Mouse (Mus musculus) ES-E14 (cell line): Measurements from ENCODE around the gene Dusp13. TPM values are rescaled to one million over a fixed set of nuclear protein-coding genes. Genes with fewer than 3 reads are reported as not detected.

Experiments
- DNase-seq: peaks from one replicate; pipeline ENCODE4 v3.0.0-alpha.2; 2013; ENCODE audit warnings: low read depth, low spot score
- H3K27ac ChIP-seq: 2 replicates; pipeline ENCODE4 v1.5.1; 2012; ENCODE audit warnings: low read depth, mild to moderate bottlenecking, low read length, moderate library complexity, mixed read lengths; ENCODE audit not compliant: poor library complexity, insufficient read depth, severe bottlenecking
- H3K36me3 ChIP-seq: 2 replicates; pipeline ENCODE4 v1.6.1; 2012; ENCODE audit warnings: mild to moderate bottlenecking, low read length, moderate library complexity, mixed read lengths; ENCODE audit not compliant: control insufficient read depth, poor library complexity, insufficient read depth, severe bottlenecking
- H3K4me1 ChIP-seq, 2 experiments: fragments of 150-350 bp in 1 of 2; sonication (generic) in 1 of 2; 2 replicates each; pipeline ENCODE4 v1.6.1; 2012; ENCODE audit warnings: low read length in 2 of 2, mild to moderate bottlenecking in 1 of 2, mixed read lengths in 1 of 2; ENCODE audit not compliant: control insufficient read depth in 2 of 2, insufficient read depth in 2 of 2, poor library complexity in 1 of 2
- H3K4me3 ChIP-seq, 2 experiments: fragments of 150-350 bp in 1 of 2; sonication (generic) in 1 of 2; 2 replicates each; pipeline ENCODE4 v1.5.1; 2012; ENCODE audit warnings: low read length in 2 of 2, low read depth in 1 of 2, mild to moderate bottlenecking in 1 of 2, mixed read lengths in 1 of 2; ENCODE audit not compliant: insufficient read depth in 1 of 2, poor library complexity in 1 of 2, severe bottlenecking in 1 of 2
- H3K9ac ChIP-seq: 2 replicates; pipeline ENCODE4 v1.6.1; 2012; ENCODE audit warnings: low read depth, mild to moderate bottlenecking, low read length, mixed read lengths; ENCODE audit not compliant: poor library complexity, insufficient read depth, severe bottlenecking
- H3K9me3 ChIP-seq: fragments of 150-350 bp; sonication (generic); 2 replicates; pipeline ENCODE4 v1.6.1; 2012; ENCODE audit warnings: low read depth, mild to moderate bottlenecking, low read length; ENCODE audit not compliant: control insufficient read depth, insufficient read depth
- CHD2 ChIP-seq: IDR thresholded peaks from 2 replicates; pipeline ENCODE4 v1.6.1; 2014; ENCODE audit warnings: mild to moderate bottlenecking, low read depth, low read length, inconsistent platforms
- HCFC1 ChIP-seq: IDR thresholded peaks from 2 replicates; pipeline ENCODE4 v1.6.1; 2012; ENCODE audit warnings: low read length, inconsistent platforms, borderline replicate concordance; ENCODE audit not compliant: insufficient read depth
- MAFK ChIP-seq: IDR thresholded peaks from 2 replicates; pipeline ENCODE4 v1.6.1; 2014; ENCODE audit warnings: mild to moderate bottlenecking, low read depth, low read length, inconsistent platforms; ENCODE audit not compliant: insufficient read depth
- ZC3H11A ChIP-seq: IDR thresholded peaks from 2 replicates; pipeline ENCODE4 v1.6.1; 2012; ENCODE audit warnings: low read depth, mild to moderate bottlenecking, inconsistent platforms, low read length, borderline replicate concordance
- ZNF384 ChIP-seq: IDR thresholded peaks from 2 replicates; pipeline ENCODE4 v1.6.1; 2012; ENCODE audit warnings: low read depth, low read length, inconsistent platforms
- in situ Hi-C, 2 experiments: fragments of 600-800 bp; cut with MboI; formaldehyde crosslinking; loops; one replicate each; pipeline ENCODE4 v1.15.1; 2025; ENCODE audit warnings: low sequenced_read_pairs in 2 of 2, inconsistent platforms in 1 of 2; ENCODE audit not compliant: unreplicated experiment in 2 of 2
- total RNA-seq: library from RNA; depleted of rRNA; stranded (reverse); fragments of 300-350 nt; gene quantifications from 2 replicates; pipeline ENCODE4 v1.2.3, GENCODE M21; 2012

The Dusp13 gene
- total RNA-seq, 1 experiment, result 1.2 TPM

DNA sequence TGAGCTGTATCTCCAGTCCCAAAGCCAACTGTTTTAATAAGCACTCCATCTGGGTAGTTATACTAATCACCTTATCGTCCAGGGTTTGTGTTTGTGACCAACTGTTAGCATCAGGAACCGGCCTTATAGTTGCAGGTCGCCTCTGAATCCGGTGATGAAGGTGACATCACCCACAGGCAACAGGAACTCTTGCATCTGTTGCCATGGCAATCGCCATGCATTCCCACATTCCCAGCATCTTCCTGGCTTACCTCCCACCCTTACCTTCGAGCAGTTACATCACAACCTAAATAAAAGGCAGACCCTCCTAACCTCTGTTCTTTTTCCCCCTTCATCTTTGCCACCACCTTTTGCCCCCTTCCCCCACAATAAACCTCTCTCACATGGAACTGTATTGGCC, 13.7 kb upstream of the Dusp13 start:
- Histone ChIP-seq H3K27ac (no peak overlapping the region), H3K4me1 (no peaks in the 10 kb centered on the region), H3K9ac (no peak overlapping the region), H3K36me3 (no peaks in the 10 kb centered on the region), H3K4me3 (no peak overlapping the region), H3K9me3 (no peaks in the 10 kb centered on the region)
- DNase-seq, result no peak
- TF ChIP-seq MAFK (no peak), CHD2 (no peak), HCFC1 (no peak), ZNF384 (no peak), ZC3H11A (no peak)
- in situ Hi-C loops, result no loop called here

DNA sequence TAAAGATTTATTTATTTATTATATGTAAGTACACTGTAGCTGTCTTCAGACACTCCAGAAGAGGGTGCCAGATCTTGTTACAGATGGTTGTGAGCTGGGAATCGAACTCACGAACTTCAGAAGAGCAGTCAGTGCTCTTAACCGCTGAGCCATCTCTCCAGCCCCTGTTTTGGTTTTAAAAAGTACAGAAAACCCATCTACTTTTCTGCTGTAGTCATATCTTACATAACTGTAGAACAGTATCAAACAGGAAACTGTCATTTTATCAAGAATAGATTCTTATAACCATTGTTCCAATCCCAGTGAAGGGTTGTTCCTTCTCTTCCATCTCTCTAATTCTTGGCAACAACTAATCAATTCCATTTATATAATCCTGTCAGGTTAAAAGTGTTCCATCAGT, 12.8 kb upstream of the Dusp13 start:
- no peaks in the 10 kb centered on the region for H3K9me3 ChIP-seq
- no peak overlapping the region for H3K9ac ChIP-seq
- H3K4me1 ChIP-seq, result no peaks in the 10 kb centered on the region
- no peak for DNase-seq
- H3K36me3 ChIP-seq, result no peaks in the 10 kb centered on the region
- in situ Hi-C loops, result no loop called here
- H3K27ac ChIP-seq, result no peak overlapping the region
- TF ChIP-seq MAFK, result no peak
- TF ChIP-seq ZC3H11A, result no peak
- no peak for TF ChIP-seq CHD2
- no peak for TF ChIP-seq HCFC1
- TF ChIP-seq ZNF384, result no peak
- no peak overlapping the region for H3K4me3 ChIP-seq

DNA sequence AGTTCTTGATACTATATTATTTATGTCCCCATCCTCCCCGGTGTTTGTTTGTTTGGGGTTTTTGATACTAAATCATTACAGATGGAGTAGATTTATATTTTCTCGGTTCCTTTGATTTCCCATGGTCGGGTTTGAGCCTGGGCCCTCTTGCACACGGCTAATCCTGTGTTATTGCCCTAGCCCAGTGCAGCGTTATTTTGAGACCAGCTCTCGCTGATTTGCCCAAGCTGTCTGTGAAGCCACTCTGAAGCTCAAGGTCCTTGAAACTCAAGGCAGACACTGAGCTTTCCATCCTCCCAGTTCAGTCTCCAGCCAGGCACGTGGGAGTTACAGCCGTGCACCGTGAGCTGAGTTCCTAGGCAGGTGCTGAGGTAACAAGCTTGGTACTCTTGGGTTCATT, 10.6 kb upstream of the Dusp13 start:
- DNase-seq, result no peak
- no peak overlapping the region for H3K27ac ChIP-seq
- H3K36me3 ChIP-seq, result no peaks in the 10 kb centered on the region
- H3K4me3 ChIP-seq, result no peak overlapping the region
- H3K4me1 ChIP-seq, result no peaks in the 10 kb centered on the region
- in situ Hi-C loops, result no loop called here
- no peaks in the 10 kb centered on the region for H3K9me3 ChIP-seq
- H3K9ac ChIP-seq, result no peak overlapping the region
- no peak for TF ChIP-seq HCFC1

DNA sequence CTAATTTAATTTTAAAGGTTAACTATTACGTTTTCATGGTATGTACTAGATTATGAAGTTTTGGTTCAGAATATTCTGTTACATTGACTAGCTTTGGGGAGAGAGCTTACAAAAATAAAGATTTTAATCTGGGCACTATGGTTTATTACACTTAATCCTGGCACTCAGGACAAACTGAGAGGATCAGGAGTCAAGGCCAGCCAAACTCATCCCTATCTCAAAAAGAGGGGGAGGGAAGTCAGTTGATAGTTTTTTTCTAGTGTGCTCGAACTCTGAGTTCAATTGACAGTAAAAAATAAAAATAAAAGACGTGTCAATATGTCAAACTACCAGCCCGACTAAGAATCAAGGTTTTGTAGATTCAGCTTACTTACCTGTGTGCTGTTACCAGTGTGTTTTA, 2.4 kb upstream of the Dusp13 start:
- peaks cover 2 to 6% of the 10 kb centered on the region in 2 experiments; a peak in 1 of 4 replicates for H3K4me1 ChIP-seq
- no peak overlapping the region for H3K27ac ChIP-seq
- H3K4me3 ChIP-seq, result no peak overlapping the region
- no peaks in the 10 kb centered on the region for H3K9me3 ChIP-seq
- DNase-seq, result no peak
- TF ChIP-seq HCFC1 (no peak), CHD2 (no peak), ZC3H11A (no peak), ZNF384 (no peak), MAFK (no peak)
- in situ Hi-C loops, result loop anchor here in 1 of 2 experiments (10.0 kb wide), 1 partner anchor 61 kb away; no protein-coding TSS in a partner anchor
- no peaks in the 10 kb centered on the region for H3K36me3 ChIP-seq
- no peak overlapping the region for H3K9ac ChIP-seq

DNA sequence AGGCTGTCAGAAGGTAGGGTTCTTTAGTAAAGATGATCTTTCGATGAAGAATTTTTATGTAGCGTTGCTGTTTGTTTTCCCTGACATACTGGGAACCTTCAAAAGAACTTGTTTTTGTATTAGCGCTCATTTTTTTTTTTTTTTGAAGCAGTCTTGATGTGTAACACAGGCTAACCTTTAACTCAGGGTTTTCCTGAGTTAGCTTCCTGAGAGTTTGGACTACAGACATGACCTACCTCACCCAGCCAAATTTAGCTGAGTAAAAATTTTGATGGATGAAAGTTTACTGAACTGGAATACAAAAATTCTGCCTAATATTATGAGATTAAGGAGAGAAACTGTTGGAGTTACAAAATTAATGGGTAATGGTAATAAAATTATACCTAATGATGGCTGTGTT, 1.4 kb upstream of the Dusp13 start:
- no peak for DNase-seq
- H3K9me3 ChIP-seq, result no peaks in the 10 kb centered on the region
- no peak overlapping the region for H3K9ac ChIP-seq
- TF ChIP-seq ZNF384 (no peak), MAFK (no peak), CHD2 (no peak), ZC3H11A (no peak), HCFC1 (no peak)
- H3K4me3 ChIP-seq, result no peak overlapping the region
- no peaks in the 10 kb centered on the region for H3K36me3 ChIP-seq
- in situ Hi-C loops, result loop anchor here in 1 of 2 experiments (10.0 kb wide), 1 partner anchor 62 kb away; no protein-coding TSS in a partner anchor
- H3K4me1 ChIP-seq, result peaks cover 2 to 8% of the 10 kb centered on the region in 2 experiments; a peak in 1 of 4 replicates
- no peak overlapping the region for H3K27ac ChIP-seq
